22 mouse cellular contexts compared by ENCODE assay signal in genomic region chr10:16751546-16751945, GRCm38 (mm10).
DNase-seq lines count a peak whose midpoint lies in the region; ATAC-seq and TF ChIP-seq lines count a peak whose summit lies in the region.
"Had no signal": no experiment of that assay in that cellular context is flagged by ENCODE, and none has a peak within 500 bp of the region (broad histone marks: within the 10 kb centered on the region; RNA-seq: fewer than 3 reads in every experiment).

No protein-coding gene starts in this region.

- H3K9me3 ChIP-seq in kidney, postnatal 0 days (replicated peaks; ENCODE audit: low read length), result no peaks in the 10 kb centered on the region
- no peaks in the 10 kb centered on the region for H3K9me3 ChIP-seq in kidney, embryonic 16.5 days (ENCODE audit: low read length)
- H3K9me3 ChIP-seq: embryonic facial prominence, embryonic 12.5 days; forebrain, embryonic 15.5 days; G1E; heart, embryonic 15.5 days; hindbrain, embryonic 13.5 days had no signal

- H3K4me2 ChIP-seq in kidney, postnatal 0 days (ENCODE audit: low read length), result no peak overlapping the region
- no peak overlapping the region for H3K4me2 ChIP-seq in kidney, embryonic 16.5 days (replicated peaks; ENCODE audit: low read depth, low read length)
- H3K4me2 ChIP-seq: embryonic facial prominence, embryonic 12.5 days; forebrain, embryonic 15.5 days; heart, embryonic 11.5 days; heart, embryonic 15.5 days; hindbrain, embryonic 13.5 days had no signal

- no peaks in the 10 kb centered on the region for H3K36me3 ChIP-seq in kidney, postnatal 0 days (ENCODE audit: insufficient read depth, low read length)
- H3K36me3 ChIP-seq in kidney, embryonic 16.5 days (ENCODE audit: insufficient read depth, low read length), result no peaks in the 10 kb centered on the region
- H3K36me3 ChIP-seq in splenic B cell, adult 2 months (ENCODE audit: control insufficient read depth, insufficient read depth, low read length, poor library complexity, severe bottlenecking), result no peaks in the 10 kb centered on the region
- H3K36me3 ChIP-seq: embryonic facial prominence, embryonic 12.5 days; forebrain, embryonic 15.5 days; G1E; heart, embryonic 15.5 days; hindbrain, embryonic 13.5 days had no signal

- H3K27ac ChIP-seq in kidney, postnatal 0 days, result no peak overlapping the region
- H3K27ac ChIP-seq in kidney, embryonic 16.5 days (ENCODE audit: low read length), result no peak overlapping the region
- H3K27ac ChIP-seq: embryonic facial prominence, embryonic 12.5 days; forebrain, embryonic 15.5 days; heart, adult 2 months; heart, embryonic 15.5 days; hindbrain, embryonic 13.5 days; hindbrain, postnatal 0 days had no signal

- no peak overlapping the region for H3K4me3 ChIP-seq in kidney, postnatal 0 days (replicated peaks; ENCODE audit: low read depth, low read length)
- no peak overlapping the region for H3K4me3 ChIP-seq in kidney, embryonic 16.5 days (ENCODE audit: low read length)
- H3K4me3 ChIP-seq: embryonic facial prominence, embryonic 12.5 days; forebrain, embryonic 15.5 days; heart, adult 2 months; heart, embryonic 15.5 days; hindbrain, embryonic 13.5 days had no signal

- no peak overlapping the region for H3K9ac ChIP-seq in kidney, postnatal 0 days (ENCODE audit: low read depth, low read length)
- no peak overlapping the region for H3K9ac ChIP-seq in kidney, embryonic 16.5 days (replicated peaks; ENCODE audit: low read length)
- H3K9ac ChIP-seq: embryonic facial prominence, embryonic 12.5 days; forebrain, embryonic 15.5 days; heart, embryonic 15.5 days; hindbrain, embryonic 13.5 days had no signal

- no peak for TF ChIP-seq CTCF in kidney, postnatal 0 days (IDR thresholded peaks at IDR 0.05; ENCODE audit: low read depth)

- peak; percentile 4 for DNase-seq in kidney, postnatal 0 days (ENCODE audit: low spot score)
- DNase-seq in splenic B cell, adult 2 months (ENCODE audit: low read depth, low spot score), result peak; percentile 23
- DNase-seq in thymus, postnatal 4 days, result no peak
- no peak for DNase-seq in spleen, postnatal 10 days (ENCODE audit: low spot score in 2 of 2)
- DNase-seq in cerebellum, postnatal 14 days, result no peak
- DNase-seq: adrenal gland, postnatal 36 days; cerebellum, adult 11 months; cerebellum, adult 8-10 months; cerebellum, postnatal 25 days; gastrocnemius, postnatal 14 days; heart, adult 2 months; heart, postnatal 14 days had no signal

- no peaks in the 10 kb centered on the region for H3K4me1 ChIP-seq in kidney, postnatal 0 days (replicated peaks; ENCODE audit: insufficient read depth, low read length)
- H3K4me1 ChIP-seq in kidney, embryonic 16.5 days (ENCODE audit: insufficient read depth, low read length), result no peaks in the 10 kb centered on the region
- H3K4me1 ChIP-seq: embryonic facial prominence, embryonic 12.5 days; forebrain, embryonic 15.5 days; heart, embryonic 15.5 days; hindbrain, embryonic 13.5 days had no signal

- ATAC-seq in kidney, postnatal 0 days (replicated peaks; ENCODE audit: low FRiP score, low read depth), result no peak
- ATAC-seq in kidney, embryonic 16.5 days (ENCODE audit: low FRiP score, low TSS enrichment), result no peak
- peak; percentile 36 for ATAC-seq in activated CD4-positive, CD25-positive, alpha-beta regulatory T cell, adult 4 months
- ATAC-seq in megakaryocyte, adult 5-6 weeks (ENCODE audit: poor library complexity, severe bottlenecking), result peak; percentile 78
- ATAC-seq: forebrain, embryonic 15.5 days; hindbrain, postnatal 0 days had no signal

- H3K27me3 ChIP-seq in kidney, postnatal 0 days (ENCODE audit: insufficient read depth, low read length), result no peaks in the 10 kb centered on the region
- no peaks in the 10 kb centered on the region for H3K27me3 ChIP-seq in kidney, embryonic 16.5 days (ENCODE audit: insufficient read depth, low read length)
- no peaks in the 10 kb centered on the region for H3K27me3 ChIP-seq in splenic B cell, adult 2 months (ENCODE audit: control insufficient read depth, insufficient read depth, low read length, poor library complexity, severe bottlenecking)
- H3K27me3 ChIP-seq: embryonic facial prominence, embryonic 12.5 days; forebrain, embryonic 15.5 days; heart, embryonic 15.5 days; hindbrain, embryonic 13.5 days had no signal

Comparison
In these comparisons a context has a peak if more than half of its experiments do, and no peak if none do; other contexts are left out.
1. ATAC-seq: peak in activated CD4-positive, CD25-positive, alpha-beta regulatory T cell, adult 4 months (single experiment) and megakaryocyte, adult 5-6 weeks (single experiment); none in kidney, postnatal 0 days (single experiment) and kidney, embryonic 16.5 days (single experiment).
2. DNase-seq: peak in kidney, postnatal 0 days (single experiment) and splenic B cell, adult 2 months (single experiment); none in thymus, postnatal 4 days (single experiment), spleen, postnatal 10 days (0 of 2) and cerebellum, postnatal 14 days (0 of 2).